Mouse (Mus musculus): ENCODE results near the gene Zfp566. TPM values are rescaled to one million over a fixed set of nuclear protein-coding genes. Genes with fewer than 3 reads are reported as not detected.

Zfp566 gene
- total RNA-seq, 1 experiment from 2014 or later, result not detected

DNA sequence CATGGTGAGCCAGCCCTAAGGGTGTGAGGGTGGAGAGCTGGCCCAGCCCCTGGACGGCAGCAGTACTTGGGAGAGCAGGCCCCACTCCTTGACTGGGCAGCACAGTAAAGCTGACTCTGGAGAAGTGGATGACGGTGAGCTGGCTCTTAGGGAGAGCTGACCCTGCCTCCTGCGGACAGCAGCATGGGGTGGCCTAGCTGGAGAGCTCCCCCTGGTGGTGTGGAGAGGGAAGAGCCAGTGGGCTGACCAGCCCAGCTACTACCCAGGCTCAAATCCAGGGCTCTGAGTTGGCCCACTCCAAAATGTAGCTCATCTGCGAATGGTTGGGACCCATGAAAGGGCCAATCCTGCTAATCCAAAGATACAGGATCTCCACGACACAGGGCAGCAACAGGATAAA lies 25.7 kb downstream of the Zfp566 start:
- no peak for ATAC-seq (replicated peaks; ENCODE audit: insufficient number of reproducible peaks, low FRiP score, low TSS enrichment, poor library complexity, severe bottlenecking)

DNA sequence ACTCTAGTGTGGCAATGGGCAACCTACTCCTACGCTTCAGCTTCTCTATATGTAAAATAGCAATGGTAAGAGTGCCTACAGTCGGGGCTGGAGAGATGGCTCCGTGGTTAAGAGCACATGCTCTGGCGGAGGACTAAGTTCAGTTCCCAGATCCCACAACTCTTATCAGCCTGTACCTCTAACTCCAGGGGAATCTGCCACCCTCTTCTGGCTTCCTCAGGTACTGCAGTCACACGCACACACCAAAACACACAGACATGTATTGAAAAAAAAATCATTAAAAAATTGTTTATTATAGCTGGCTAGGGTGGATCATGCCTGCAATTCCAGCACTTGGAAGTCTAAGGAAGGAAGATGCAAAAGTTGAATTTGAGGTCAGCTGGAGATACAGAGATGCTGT lies 27.8 kb downstream of the Zfp566 start:
- ATAC-seq (replicated peaks; ENCODE audit: insufficient number of reproducible peaks, low FRiP score, low TSS enrichment, poor library complexity, severe bottlenecking), result no peak

DNA sequence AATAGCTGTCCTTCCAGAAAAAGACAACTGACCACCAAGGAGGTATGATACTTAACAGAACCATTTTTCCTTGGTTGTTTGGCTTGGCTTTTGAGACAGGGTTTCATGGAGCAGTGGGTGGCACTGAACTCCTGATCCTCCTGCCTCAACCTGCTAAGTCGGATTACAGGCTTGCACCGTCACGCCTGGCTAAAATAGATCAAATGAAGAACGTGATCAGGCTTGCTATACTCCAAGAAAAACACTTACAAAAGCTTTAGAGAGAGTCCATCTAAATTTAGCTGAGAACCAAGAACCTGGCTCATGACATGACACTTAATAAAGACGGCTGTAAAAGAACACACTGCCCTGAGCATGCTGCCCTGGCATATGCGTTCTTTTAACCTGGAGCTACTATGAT lies 30.0 kb downstream of the Zfp566 start:
- ATAC-seq (replicated peaks; ENCODE audit: insufficient number of reproducible peaks, low FRiP score, low TSS enrichment, poor library complexity, severe bottlenecking), result no peak

DNA sequence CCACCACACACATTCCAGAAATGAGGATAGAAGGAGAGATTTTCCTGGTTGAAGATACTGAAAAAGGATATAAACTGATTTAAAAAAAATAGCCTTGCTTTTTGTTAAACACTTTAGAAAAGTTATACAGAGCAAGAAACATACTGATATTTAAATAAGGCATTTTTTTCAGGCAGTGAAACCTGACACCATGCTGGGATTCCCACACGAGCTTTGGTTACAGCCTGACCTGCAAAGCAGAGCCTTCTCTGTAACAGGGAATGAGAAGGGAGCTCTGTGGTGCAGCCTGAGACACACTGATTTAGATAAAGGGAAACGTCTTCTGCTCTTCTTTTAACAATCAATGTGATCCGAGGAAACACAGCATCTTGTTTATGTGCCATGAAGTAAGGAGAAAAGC lies 36.7 kb downstream of the Zfp566 start:
- ATAC-seq (replicated peaks; ENCODE audit: insufficient number of reproducible peaks, low FRiP score, low TSS enrichment, poor library complexity, severe bottlenecking), result no peak

DNA sequence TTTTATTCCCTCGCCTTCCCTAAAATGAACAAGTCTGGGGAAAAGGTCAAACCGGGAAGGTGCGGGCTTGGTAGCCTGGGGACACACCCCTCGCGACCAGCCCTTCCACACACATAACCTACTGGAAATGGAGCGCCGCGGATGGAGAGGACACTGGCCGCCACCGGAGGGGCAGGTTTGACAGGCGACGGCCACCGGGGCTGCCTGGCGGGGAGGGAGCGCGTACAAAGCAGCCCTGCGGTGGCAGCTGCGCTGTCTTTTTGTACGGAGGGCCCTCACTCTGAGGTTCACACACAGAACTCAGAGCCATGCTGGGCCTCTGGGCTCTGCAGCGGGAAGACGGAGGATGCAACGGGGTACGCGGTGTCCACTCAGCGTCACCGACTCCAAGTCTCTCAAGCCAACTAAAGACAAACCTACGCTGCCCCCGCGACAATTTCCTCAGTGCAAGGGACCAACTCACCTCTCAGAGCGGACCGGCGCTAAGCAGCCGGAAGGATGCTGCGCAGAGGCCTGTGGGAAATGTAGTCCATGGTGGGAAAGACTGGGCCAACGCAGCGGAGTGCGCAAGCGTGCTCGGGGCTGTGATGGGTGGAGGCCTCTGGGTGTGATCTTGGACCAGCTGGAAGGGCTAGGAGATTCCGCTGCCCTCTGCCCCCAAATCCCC lies 39.3 kb downstream of the Zfp566 start, which contains the start of gene Zfp14:
Gene Zfp14 (minus strand): TSS at position 499 of the 667 bp plus-strand sequence.
- peak; percentile 99 for ATAC-seq (replicated peaks; ENCODE audit: insufficient number of reproducible peaks, low FRiP score, low TSS enrichment, poor library complexity, severe bottlenecking)

DNA sequence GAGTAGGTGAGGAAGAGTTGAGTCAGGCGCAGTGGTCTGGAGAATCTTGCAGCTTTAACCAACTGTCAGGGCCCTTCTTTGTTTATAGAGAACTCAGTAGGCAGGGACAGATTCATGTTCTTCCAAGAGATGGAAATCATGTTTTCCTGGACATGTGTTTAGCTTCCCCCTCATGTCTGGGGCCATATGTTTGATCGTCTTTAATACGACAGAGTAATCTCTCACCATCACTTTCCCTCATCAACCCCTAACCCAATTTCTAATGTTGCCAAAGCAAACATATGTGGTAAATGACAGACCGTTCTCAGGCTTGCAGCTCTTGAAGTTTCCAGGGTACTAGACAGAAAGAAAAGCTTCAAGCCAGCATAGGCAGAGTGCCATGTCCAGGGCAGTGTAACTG lies 42.2 kb downstream of the Zfp566 start:
- no peak for ATAC-seq (replicated peaks; ENCODE audit: insufficient number of reproducible peaks, low FRiP score, low TSS enrichment, poor library complexity, severe bottlenecking)

DNA sequence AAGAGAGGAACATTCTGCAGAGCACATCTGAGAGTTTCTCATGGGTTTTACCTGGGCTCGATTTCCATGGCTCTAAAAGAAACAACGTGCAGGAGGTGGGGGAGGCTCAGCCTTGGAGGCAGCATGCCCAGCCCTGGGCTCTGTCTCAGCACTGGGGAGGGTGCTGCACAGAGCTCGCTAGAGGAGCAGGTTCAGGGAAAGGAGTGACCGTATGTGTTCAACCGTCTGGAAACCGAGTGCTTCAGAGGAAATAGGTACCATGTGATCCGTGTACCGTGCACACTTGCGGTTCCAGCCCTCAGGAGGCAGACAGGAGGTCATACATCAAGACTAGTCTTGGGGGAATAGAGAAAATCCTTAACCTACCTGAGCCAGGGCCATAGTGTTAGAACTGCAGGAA lies 46.0 kb downstream of the Zfp566 start:
- ATAC-seq (replicated peaks; ENCODE audit: insufficient number of reproducible peaks, low FRiP score, low TSS enrichment, poor library complexity, severe bottlenecking), result no peak

DNA sequence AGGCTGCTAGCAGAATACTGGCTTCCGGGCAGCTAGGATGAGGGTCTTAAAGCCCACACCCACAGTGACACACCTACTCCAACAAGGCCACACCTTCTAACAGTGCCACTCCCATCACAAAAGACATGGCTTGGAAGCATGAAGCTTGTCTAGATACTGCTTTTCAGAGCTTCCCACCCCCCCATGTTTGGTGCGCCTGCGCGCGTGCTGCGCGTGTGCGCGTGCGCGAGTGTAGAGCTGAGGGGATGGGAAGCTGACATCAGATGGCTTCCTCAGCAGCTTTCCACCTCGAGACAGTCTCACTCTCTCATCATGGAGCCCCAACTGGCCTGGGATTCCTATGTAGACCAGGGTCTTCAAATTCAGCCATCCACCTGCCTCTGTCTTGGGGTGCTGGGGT lies 56.0 kb downstream of the Zfp566 start:
- no peak for ATAC-seq (replicated peaks; ENCODE audit: insufficient number of reproducible peaks, low FRiP score, low TSS enrichment, poor library complexity, severe bottlenecking)

DNA sequence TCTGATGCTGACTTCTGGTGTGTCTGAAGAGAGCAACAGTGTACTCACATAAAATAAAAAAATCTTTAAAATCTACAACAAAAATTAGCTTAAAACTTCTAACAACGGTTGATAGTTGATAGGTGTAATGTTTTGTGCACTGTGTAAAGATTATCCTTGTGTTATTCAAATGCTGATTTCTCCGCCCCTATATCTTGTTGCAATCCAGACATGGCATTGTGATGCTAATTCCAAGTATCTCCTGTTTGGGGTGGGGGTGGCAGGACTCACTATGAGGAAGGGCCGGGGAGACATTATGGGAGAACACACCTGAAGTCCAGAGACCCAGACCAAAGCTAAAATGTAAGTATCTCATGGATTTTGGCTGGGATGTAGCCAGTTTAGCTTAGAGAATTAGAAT lies 58.9 kb downstream of the Zfp566 start:
- ATAC-seq (replicated peaks; ENCODE audit: insufficient number of reproducible peaks, low FRiP score, low TSS enrichment, poor library complexity, severe bottlenecking), result no peak

DNA sequence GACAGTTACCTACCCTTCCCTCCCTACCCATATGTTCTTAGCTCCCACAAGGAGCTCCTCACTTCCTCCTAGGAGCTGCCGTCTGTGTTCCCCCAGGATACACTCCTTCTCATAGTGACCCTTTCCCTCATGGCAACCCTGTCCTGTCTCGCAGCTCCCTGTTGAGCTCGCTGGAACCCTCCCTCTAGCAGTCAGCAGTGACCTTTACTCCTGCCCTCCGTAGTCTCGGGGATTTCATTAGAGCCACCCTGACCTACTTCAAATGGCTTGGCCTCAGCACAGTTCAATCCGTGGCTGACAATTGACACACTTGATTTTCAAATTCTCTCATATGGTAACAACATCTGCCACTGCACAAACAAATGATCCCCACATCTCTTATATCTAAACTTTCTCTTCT lies 59.6 kb downstream of the Zfp566 start:
- no peak for ATAC-seq (replicated peaks; ENCODE audit: insufficient number of reproducible peaks, low FRiP score, low TSS enrichment, poor library complexity, severe bottlenecking)

DNA sequence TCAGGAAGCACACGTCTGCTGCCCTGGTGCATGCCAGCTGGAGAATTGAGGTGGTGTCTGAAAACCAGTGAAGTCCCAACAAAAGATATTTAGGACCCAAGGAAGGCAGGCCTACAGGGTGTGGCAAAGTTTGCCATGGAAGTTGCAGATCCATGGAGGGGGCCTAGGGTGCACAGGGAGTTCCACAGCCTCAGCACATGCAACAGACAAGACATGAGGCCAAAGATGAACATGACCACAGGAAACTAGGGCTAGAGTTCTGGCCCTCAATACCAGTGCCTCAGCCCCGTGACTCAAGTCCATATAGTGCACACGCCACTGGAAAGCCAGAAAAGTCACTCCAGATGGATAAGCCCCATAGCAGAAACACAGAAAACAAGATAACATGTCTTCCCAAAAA lies 61.8 kb downstream of the Zfp566 start:
- no peak for ATAC-seq (replicated peaks; ENCODE audit: insufficient number of reproducible peaks, low FRiP score, low TSS enrichment, poor library complexity, severe bottlenecking)

Other genes starting within 250 kb of the Zfp566 start
- gene Zfp940, start 236.9 kb downstream of the Zfp566 start, total RNA-seq (2017), result 0.32 to 3.5 TPM (median 1.4 TPM) in 3 replicates
- gene Zfp420, start 230.5 kb downstream of the Zfp566 start, total RNA-seq (2017), result 1.8 to 7.7 TPM (median 4.7 TPM) in 3 replicates
- gene Zfp27, start 184.0 kb downstream of the Zfp566 start, total RNA-seq (2017), result 4.4 to 8.6 TPM (median 5.5 TPM) in 3 replicates
- gene Zfp383, start 182.3 kb downstream of the Zfp566 start, total RNA-seq (2017), result 0.95 to 2.2 TPM in 2 of 3 replicates, not detected in the other
- gene Zfp74, start 136.4 kb downstream of the Zfp566 start, total RNA-seq (2017), result 2.3 to 8.2 TPM (median 3.1 TPM) in 3 replicates
- 25.8 to 32.8 TPM (median 32.4 TPM) in 3 replicates for gene Zfp568, start 106.6 kb downstream of the Zfp566 start, total RNA-seq (2017)
- 0.85 to 3.6 TPM (median 1.7 TPM) in 3 replicates for gene Zfp14, start 39.1 kb downstream of the Zfp566 start, total RNA-seq (2017)
- 3.8 to 9.1 TPM (median 4.3 TPM) in 3 replicates for gene Zfp82, start 17.6 kb downstream of the Zfp566 start, total RNA-seq (2017)
- gene Gm26920, start 117 bp downstream of the Zfp566 start, total RNA-seq (2017), result not detected in 3 replicates
- gene Zfp260, start 4.2 kb upstream of the Zfp566 start, total RNA-seq (2017), result 12.9 to 53.8 TPM (median 19.3 TPM) in 3 replicates
- gene Zfp382, start 31.4 kb upstream of the Zfp566 start, total RNA-seq (2017), result 3.6 to 16.7 TPM (median 6.6 TPM) in 3 replicates
- gene Zfp146, start 79.2 kb upstream of the Zfp566 start, total RNA-seq (2017), result 26.9 to 47.7 TPM (median 40.3 TPM) in 3 replicates
- gene Cox7a1, start 93.6 kb upstream of the Zfp566 start, total RNA-seq (2017), result not detected in 3 replicates
- gene Capns1, start 108.3 kb upstream of the Zfp566 start, total RNA-seq (2017), result 217 to 229 TPM (median 219 TPM) in 3 replicates
- gene Polr2i, start 141.4 kb upstream of the Zfp566 start, total RNA-seq (2017), result 29.5 to 52.1 TPM (median 49.3 TPM) in 3 replicates
- gene Tbcb, start 141.7 kb upstream of the Zfp566 start, total RNA-seq (2017), result 32.7 to 60.7 TPM (median 37.0 TPM) in 3 replicates
- not detected in 3 replicates for gene Ovol3, start 145.2 kb upstream of the Zfp566 start, total RNA-seq (2017)
- 1.0 to 3.2 TPM in 2 of 3 replicates, not detected in the other for gene Thap8, start 189.6 kb upstream of the Zfp566 start, total RNA-seq (2017)
- 1.3 to 4.7 TPM (median 3.0 TPM) in 3 replicates for gene Wdr62, start 189.9 kb upstream of the Zfp566 start, total RNA-seq (2017)
- 2.2 TPM in 1 of 3 replicates, not detected in the others for gene Clip3, start 201.2 kb upstream of the Zfp566 start, total RNA-seq (2017)
- 27.8 to 47.4 TPM (median 35.8 TPM) in 3 replicates for gene Alkbh6, start 218.2 kb upstream of the Zfp566 start, total RNA-seq (2017)
- 3.0 TPM in 1 of 3 replicates, not detected in the others for gene Syne4, start 224.3 kb upstream of the Zfp566 start, total RNA-seq (2017)
- 2.2 to 10.7 TPM (median 8.0 TPM) in 3 replicates for gene E130208F15Rik, start 231.2 kb upstream of the Zfp566 start, total RNA-seq (2017)
- 11.3 to 13.7 TPM (median 11.5 TPM) in 3 replicates for gene Sdhaf1, start 233.4 kb upstream of the Zfp566 start, total RNA-seq (2017)

All from monocyte, adult 5-6 weeks (primary cell).